Mouse (Mus musculus) liver, embryonic 11.5 days (tissue): ENCODE data around the gene Nfe2. TPM values are rescaled to one million over a fixed set of nuclear protein-coding genes. Genes with fewer than 3 reads are reported as not detected.

ENCODE experiments used
- ATAC-seq: fragments of 200-750 bp; cut with Nextera tagmentation; replicated peaks from 2 replicates; pipeline ENCODE4 v1.8.0; 2017; ENCODE audit warnings: moderate number of reproducible peaks, mild to moderate bottlenecking, moderate TSS enrichment, moderate library complexity; ENCODE audit not compliant: low FRiP score
- DNase-seq: peaks from one replicate; pipeline ENCODE4 v3.0.0-alpha.2; 2017; ENCODE audit warnings: low spot score
- H3K27ac ChIP-seq: fragments of 300-500 bp; sonication (generic); 2 replicates; pipeline ENCODE4 v1.5.1; 2014; ENCODE audit warnings: mild to moderate bottlenecking, low read depth, low read length, control low read depth
- H3K27me3 ChIP-seq: fragments of 300-500 bp; sonication (generic); replicated peaks from 2 replicates; pipeline ENCODE4 v1.6.1; 2014; ENCODE audit warnings: low read length, mixed read lengths; ENCODE audit not compliant: control insufficient read depth, insufficient read depth
- H3K36me3 ChIP-seq: fragments of 300-500 bp; sonication (generic); 2 replicates; pipeline ENCODE4 v1.6.1; 2014; ENCODE audit warnings: mild to moderate bottlenecking, low read length, moderate library complexity, mixed read lengths; ENCODE audit not compliant: control insufficient read depth, insufficient read depth
- H3K4me1 ChIP-seq: fragments of 300-500 bp; sonication (generic); replicated peaks from 2 replicates; pipeline ENCODE4 v1.6.1; 2014; ENCODE audit warnings: low read length, mixed read lengths; ENCODE audit not compliant: control insufficient read depth, insufficient read depth
- H3K4me2 ChIP-seq: fragments of 300-500 bp; sonication (generic); 2 replicates; pipeline ENCODE4 v1.6.1; 2014; ENCODE audit warnings: mild to moderate bottlenecking, control low read depth, moderate library complexity
- H3K4me3 ChIP-seq: fragments of 300-500 bp; sonication (generic); 2 replicates; pipeline ENCODE4 v1.5.1; 2014; ENCODE audit warnings: low read depth, low read length, control low read depth
- H3K9ac ChIP-seq: fragments of 300-500 bp; sonication (generic); 2 replicates; pipeline ENCODE4 v1.6.1; 2014; ENCODE audit warnings: low read depth, low read length, control low read depth
- H3K9me3 ChIP-seq: fragments of 300-500 bp; sonication (generic); 2 replicates; pipeline ENCODE4 v1.6.1; 2016; ENCODE audit warnings: low read length, inconsistent platforms, mixed read lengths; ENCODE audit not compliant: control insufficient read depth
- WGBS: fragments of 180-500 bp; shearing (Covaris S2); extraction: QIAGEN DNeasy Blood & Tissue Kit; methylation state at CpG from one replicate; pipeline ENCODE4 v1.1.7; 2014; 5-methylcytosine and 5-hydroxymethylcytosine counted together
- polyA plus RNA-seq: library from polyadenylated mRNA; unstranded; fragments of >200 nt; fragmentation: Nextera tagmentation; extraction: Ambion mirVana; gene quantifications from 2 replicates; pipeline ENCODE4 v1.2.1, GENCODE M21; 2014

The Nfe2 gene
- polyA plus RNA-seq, 1 experiment from 2014 or later: 94.1 TPM

- Histone ChIP-seq H3K36me3 (peaks cover 18% of the 10 kb centered on the region), H3K9ac (no peak overlapping the region), H3K4me1 (peaks cover 55% of the 10 kb centered on the region), H3K4me3 (no peak overlapping the region), H3K4me2 (no peak overlapping the region), H3K27me3 (peaks cover 3% of the 10 kb centered on the region), H3K9me3 (no peaks in the 10 kb centered on the region), H3K27ac (peak overlapping the region; percentile 81)
- DNase-seq (no peak), ATAC-seq (no peak)
- WGBS: 37% methylated on average over 5 of the region's 5 CpGs
Measured at GRCm38 (mm10) chr15:103301547-103302340, 43.5 kb upstream of the Nfe2 start.

GRCm38 (mm10) chr15:103301046-103301445, 42.8 kb upstream of the Nfe2 start:
- 44% methylated on average over 2 of the region's 2 CpGs for WGBS
- ATAC-seq (no peak), DNase-seq (no peak)
- Histone ChIP-seq H3K9ac (no peak overlapping the region), H3K36me3 (peaks cover 24% of the 10 kb centered on the region), H3K27ac (peak overlapping the region; percentile 81), H3K27me3 (peaks cover 3% of the 10 kb centered on the region), H3K4me1 (peaks cover 52% of the 10 kb centered on the region), H3K9me3 (no peaks in the 10 kb centered on the region), H3K4me3 (no peak overlapping the region), H3K4me2 (no peak overlapping the region)

- Histone ChIP-seq H3K4me2 (no peak overlapping the region), H3K9ac (no peak overlapping the region), H3K4me1 (peaks cover 50% of the 10 kb centered on the region), H3K9me3 (no peaks in the 10 kb centered on the region), H3K36me3 (peaks cover 26% of the 10 kb centered on the region), H3K27me3 (peaks cover 3% of the 10 kb centered on the region), H3K4me3 (no peak overlapping the region), H3K27ac (peak overlapping the region; percentile 81)
- no peak for ATAC-seq
- 36% methylated on average over 2 of the region's 2 CpGs for WGBS
- DNase-seq: no peak
Measured at GRCm38 (mm10) chr15:103300560-103300959, 42.4 kb upstream of the Nfe2 start.

- H3K4me2 ChIP-seq: 0 out of 2 replicates have a peak overlapping the region, but pooled peaks have one; percentile 3
- no peak overlapping the region for H3K9ac ChIP-seq
- peaks cover 3% of the 10 kb centered on the region for H3K27me3 ChIP-seq
- H3K27ac ChIP-seq: no peak overlapping the region
- DNase-seq: no peak
- H3K9me3 ChIP-seq: no peaks in the 10 kb centered on the region
- 52% methylated on average over 18 of the region's 18 CpGs for WGBS
- H3K36me3 ChIP-seq: peaks cover 26% of the 10 kb centered on the region
- H3K4me1 ChIP-seq: peaks cover 50% of the 10 kb centered on the region
- no peak overlapping the region for H3K4me3 ChIP-seq
- no peak for ATAC-seq
Measured at GRCm38 (mm10) chr15:103300067-103300471, 41.9 kb upstream of the Nfe2 start.

- Histone ChIP-seq H3K4me3 (no peak overlapping the region), H3K36me3 (peaks cover 26% of the 10 kb centered on the region), H3K27me3 (peaks cover 3% of the 10 kb centered on the region), H3K9ac (no peak overlapping the region), H3K27ac (no peak overlapping the region), H3K4me2 (0 out of 2 replicates have a peak overlapping the region, but pooled peaks have one; percentile 3), H3K9me3 (no peaks in the 10 kb centered on the region), H3K4me1 (peaks cover 46% of the 10 kb centered on the region)
- no peak for DNase-seq
- no peak for ATAC-seq
- WGBS: 67% methylated on average over 8 of the region's 8 CpGs
Measured at GRCm38 (mm10) chr15:103299644-103300043, 41.4 kb upstream of the Nfe2 start.

GRCm38 (mm10) chr15:103298861-103299616, 40.8 kb upstream of the Nfe2 start:
- no peak for ATAC-seq
- Histone ChIP-seq H3K4me1 (peaks cover 40% of the 10 kb centered on the region), H3K4me2 (no peak overlapping the region), H3K36me3 (peaks cover 26% of the 10 kb centered on the region), H3K27ac (no peak overlapping the region), H3K27me3 (peaks cover 3% of the 10 kb centered on the region; the same call in 1 of the 2 replicates), H3K9me3 (no peaks in the 10 kb centered on the region), H3K4me3 (no peak overlapping the region), H3K9ac (no peak overlapping the region)
- no peak for DNase-seq
- 83% methylated on average over 5 of the region's 5 CpGs for WGBS

- Histone ChIP-seq H3K4me1 (peaks cover 34% of the 10 kb centered on the region), H3K36me3 (peaks cover 36% of the 10 kb centered on the region), H3K9me3 (no peaks in the 10 kb centered on the region), H3K4me3 (no peak overlapping the region), H3K27ac (no peak overlapping the region), H3K4me2 (no peak overlapping the region), H3K9ac (no peak overlapping the region), H3K27me3 (no peaks in the 10 kb centered on the region; the same call in 1 of the 2 replicates)
- no peak for ATAC-seq
- DNase-seq: no peak
- WGBS: 86% methylated on average over 3 of the region's 3 CpGs
Measured at GRCm38 (mm10) chr15:103298026-103298425, 39.8 kb upstream of the Nfe2 start.

GRCm38 (mm10) chr15:103297313-103297712, 39.1 kb upstream of the Nfe2 start:
- H3K9me3 ChIP-seq: no peaks in the 10 kb centered on the region
- H3K4me2 ChIP-seq: no peak overlapping the region; the same call in 1 of the 2 replicates
- H3K4me1 ChIP-seq: peaks cover 29% of the 10 kb centered on the region
- no peak overlapping the region for H3K4me3 ChIP-seq
- peaks cover 43% of the 10 kb centered on the region for H3K36me3 ChIP-seq
- H3K9ac ChIP-seq: no peak overlapping the region
- ATAC-seq (no peak), DNase-seq (no peak)
- no peaks in the 10 kb centered on the region for H3K27me3 ChIP-seq
- WGBS: 85% methylated on average over 6 of the region's 6 CpGs
- H3K27ac ChIP-seq: no peak overlapping the region
